Mouse (Mus musculus) adrenal gland (tissue): ENCODE results near the gene Nepro.

Experiments
- intact Hi-C: fragments of 180-260 bp; cut with DNase I; formaldehyde crosslinking; loops from one replicate; pipeline ENCODE4 v1.15.1; 2025

Nepro gene

GRCm38 (mm10) chr16:44701155-44701554 is 22.9 kb upstream of the Nepro start:
- intact Hi-C loops: no loop called here

DNA sequence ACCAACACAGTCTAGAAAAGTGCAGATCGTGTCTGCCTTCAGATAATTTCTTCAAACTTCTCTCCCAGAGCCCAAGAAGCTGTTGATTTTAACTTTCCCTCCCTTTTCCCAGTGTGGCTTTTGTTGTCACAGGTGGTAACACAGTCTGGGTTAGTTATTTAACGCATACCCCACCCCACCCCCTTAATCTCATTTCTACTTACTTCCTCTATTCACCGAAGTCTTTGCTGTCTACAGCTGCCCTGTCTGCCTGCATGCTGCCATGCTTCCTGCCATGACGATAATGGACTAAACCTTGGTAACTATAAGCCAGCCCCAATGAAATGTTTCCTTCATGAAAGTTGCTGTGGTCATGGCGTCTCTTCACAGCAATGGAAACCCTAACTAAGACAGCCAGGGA is 21.8 kb upstream of the Nepro start:
- intact Hi-C loops: no loop called here

DNA sequence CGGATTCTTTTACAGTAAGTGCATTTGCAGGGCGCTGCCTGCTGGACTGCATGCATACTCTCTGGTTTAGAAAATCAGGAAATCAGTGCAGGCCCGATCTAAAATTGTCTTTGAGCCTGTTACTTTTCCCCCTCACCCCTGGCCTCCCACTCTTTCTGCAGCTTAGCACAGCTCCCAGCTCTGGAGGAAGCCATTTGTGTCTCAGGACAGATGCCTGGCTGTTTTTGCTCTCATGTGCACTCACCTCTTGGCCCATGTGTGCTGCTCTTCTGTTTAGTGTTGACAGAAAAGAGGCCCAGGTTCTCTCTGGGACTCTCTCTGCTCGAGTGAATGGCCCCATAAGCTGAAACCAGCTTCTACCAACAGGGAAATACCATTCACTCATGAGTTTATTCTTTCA is 20.6 kb upstream of the Nepro start:
- intact Hi-C loops: no loop called here

DNA sequence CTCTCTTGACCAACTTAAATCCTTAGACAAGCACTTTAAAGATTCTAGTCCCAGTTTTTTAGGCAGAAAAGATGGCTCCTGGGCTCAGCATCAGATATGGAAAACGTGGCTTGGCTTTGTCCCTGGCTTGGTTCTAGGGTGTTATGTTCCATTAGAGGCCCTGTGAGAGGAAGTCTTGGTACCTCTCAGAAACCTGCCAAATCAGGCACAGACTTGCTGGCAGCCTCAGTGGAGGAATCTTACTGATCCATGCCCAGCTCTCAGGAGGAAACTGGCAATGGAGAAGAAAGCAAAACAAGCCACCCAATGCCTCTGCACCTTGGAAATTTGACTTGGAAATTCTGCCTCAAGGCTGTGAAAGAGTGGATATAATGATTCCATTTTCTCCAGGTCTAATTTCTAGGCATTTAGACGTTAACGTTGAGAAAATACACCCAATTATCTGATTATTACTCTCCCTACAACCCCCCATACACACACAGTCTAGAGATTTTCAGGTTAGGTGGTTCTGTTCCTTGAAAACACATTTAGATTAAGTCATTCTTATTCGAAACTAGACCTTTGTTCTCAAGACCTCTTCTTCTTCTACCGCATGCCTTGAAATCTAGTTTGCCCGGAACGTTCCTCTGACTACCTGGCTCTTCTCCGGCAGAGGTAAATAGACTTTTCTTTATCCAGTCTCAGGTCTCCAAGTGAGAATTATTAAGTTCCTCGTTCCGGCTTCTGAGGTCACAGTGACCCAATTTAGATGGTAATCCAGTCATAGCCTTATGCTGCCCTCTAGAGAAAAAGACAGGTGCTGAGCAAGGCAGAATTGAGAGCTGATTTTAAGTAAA is 7.6 kb upstream of the Nepro start:
- intact Hi-C loops: no loop called here

DNA sequence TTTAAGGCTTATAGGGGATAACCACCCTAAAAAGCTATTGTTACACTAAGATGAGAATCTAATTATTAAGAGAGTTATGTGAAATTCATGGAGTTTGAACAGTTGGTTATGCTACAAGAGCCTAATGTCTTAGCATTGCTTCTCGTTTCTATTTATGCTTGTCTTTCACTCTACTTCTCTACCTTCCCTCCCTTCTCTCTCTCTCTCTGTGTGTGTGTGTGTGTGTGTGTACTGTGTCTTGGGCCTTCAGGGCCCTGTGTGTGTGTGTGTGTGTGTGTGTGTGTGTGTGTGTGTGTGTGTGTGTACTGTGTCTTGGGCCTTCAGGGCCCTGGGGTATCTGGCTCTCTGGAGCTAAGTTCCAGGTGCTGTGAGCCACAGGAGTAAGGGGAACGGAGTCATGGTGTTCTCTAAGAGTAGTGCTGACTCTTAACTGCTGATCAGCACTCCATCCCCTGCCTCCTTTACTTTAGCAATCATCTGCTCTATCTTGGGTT is 6.9 kb upstream of the Nepro start:
- intact Hi-C loops: no loop called here

DNA sequence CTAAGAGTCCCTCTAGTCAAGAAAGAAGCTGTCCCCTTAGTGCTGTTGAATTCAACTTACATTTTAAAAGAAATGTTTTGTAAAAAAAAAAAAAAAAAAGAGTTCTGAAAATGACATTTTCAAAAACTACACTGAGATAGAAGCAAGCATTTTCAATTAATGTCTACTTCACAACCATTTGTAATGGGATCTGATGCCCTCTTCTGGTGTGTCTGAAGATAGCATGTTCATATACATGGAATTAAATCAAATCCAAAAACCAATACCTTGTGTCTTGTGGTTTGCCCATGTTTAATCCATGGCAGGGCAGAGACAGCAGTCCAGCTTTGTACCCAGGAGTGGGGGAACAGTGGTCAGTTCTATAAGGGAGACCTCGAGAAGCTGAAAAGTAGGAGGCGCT is 6.3 kb upstream of the Nepro start:
- intact Hi-C loops: no loop called here

- intact Hi-C loops: no loop called here
These were observed 4.8 kb upstream of the Nepro start for GRCm38 (mm10) chr16:44719349-44719748.

- intact Hi-C loops: no loop called here
These were observed 3.6 kb upstream of the Nepro start for GRCm38 (mm10) chr16:44720518-44720917.

DNA sequence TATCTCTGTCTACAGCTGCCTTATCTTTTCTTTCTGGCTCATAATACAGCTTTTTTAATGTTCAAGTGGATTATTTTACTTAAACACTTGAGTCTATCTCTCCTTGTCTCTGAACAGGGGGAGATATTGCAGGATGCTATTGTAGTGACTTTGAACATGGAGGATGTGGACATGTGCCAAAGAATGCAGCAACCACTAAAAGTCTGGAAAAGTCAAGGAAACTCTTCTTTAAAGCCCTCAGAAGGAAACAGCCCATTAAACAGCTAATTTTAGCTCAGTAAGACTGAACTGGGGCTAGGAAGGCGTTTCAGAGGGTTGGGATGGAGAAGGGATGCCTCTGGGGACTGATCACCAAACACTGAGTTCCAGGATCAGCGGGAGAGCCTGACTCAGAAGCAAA is 1.4 kb upstream of the Nepro start:
- intact Hi-C loops: no loop called here

GRCm38 (mm10) chr16:44724847-44725246 is 746 bp downstream of the Nepro start:
- intact Hi-C loops: no loop called here

DNA sequence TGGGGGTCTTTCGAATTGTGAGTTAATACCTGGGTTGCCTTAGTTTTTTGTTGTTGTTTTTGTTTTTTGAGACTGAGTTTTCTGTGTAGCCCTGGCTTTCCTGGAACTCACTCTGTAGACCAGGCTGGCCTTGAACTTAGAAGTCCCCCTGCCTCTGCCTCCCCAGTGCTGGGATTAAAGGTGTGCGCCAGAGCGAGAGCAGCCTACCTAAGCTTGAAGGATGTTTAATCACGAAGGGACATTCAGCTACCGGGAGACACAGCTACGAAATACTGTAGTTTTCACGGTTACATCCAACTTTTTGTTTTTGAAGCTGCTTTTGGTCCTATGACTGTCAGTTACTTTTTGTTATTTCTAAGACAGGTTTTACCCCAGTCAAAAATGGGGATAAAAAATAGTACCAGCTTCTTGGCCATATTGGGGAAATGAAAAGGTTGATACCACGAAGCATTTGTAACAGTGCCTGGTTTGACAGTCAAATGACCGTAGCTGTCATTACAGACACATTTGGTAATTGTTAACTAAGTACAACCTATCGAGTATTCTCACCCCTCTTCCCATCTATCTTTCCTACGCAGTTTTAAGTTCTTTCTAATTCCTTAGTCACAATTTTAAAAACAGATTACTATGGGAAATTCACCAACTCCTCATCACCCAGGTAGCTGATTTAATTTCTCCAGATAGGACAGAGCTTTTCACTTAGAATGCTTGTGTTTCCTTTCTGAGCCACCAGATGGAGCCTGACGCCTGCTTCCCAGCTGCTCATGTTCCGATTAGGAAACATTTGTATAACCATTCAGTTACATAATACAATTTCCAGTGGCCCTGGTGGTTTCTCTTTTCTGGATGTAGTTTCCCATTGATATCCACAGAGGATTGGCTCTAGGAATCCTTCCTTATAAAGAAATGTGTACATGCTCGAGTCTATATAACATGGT is 1.5 kb downstream of the Nepro start:
- intact Hi-C loops: no loop called here

DNA sequence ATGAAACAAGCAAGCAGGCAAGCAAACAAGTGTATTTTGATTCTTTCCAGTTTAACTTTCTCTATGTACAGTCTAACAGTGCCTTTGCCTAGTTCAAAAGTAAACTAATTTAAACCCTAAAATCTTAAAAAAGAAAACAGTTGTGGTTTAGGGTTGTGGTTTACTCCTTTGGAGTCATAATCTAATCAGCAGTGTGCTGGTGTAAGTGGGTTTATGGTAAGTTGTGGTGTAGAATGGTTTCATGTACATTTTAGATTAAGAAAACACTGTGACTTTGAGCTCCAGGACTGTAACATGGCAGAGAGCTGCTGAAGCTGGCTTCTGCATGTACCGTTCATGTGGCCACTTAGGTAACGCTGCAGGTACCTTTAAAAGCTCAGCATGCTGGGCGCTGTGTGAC is 3.4 kb downstream of the Nepro start:
- intact Hi-C loops: no loop called here

DNA sequence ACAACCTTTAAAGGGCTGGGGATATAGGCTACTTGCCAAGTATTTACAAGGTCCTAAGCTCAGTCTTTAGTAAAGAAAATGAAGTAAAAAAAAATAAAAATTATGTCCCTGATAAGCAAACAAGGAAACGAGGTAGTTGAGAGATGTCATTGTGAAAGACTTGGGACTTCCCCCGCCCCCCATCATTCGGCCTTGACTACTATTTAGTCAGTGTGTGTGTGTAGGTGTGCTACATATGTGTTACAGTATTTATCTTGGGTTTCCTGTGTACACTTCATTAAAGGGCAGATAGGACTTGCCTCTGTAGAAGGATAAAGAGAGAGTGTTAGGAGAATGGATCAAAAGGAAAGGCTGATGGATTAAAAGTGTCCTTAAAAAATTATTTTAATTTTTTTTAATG is 10.0 kb downstream of the Nepro start:
- intact Hi-C loops: no loop called here

GRCm38 (mm10) chr16:44735676-44736075 is 11.6 kb downstream of the Nepro start:
- intact Hi-C loops: no loop called here

DNA sequence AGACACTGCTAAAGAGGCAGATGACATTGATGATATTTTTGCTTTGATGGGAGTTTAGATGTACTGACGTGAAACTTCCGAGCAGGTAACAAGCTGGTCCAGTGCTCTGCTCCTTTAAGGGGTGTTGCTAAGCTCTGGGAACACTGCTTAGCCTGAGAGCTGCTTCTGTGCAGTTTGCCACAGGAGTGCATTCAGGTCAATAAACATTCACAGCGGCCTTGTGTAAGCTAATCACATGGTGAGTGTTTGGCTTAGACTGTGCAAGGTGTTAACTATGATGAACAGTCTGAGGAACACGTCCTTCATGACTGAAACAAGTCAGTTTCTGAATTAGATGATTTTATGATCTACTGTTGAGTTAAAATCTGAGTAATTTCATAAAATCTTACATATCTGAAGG is 12.0 kb downstream of the Nepro start:
- intact Hi-C loops: no loop called here

- intact Hi-C loops: no loop called here
These were observed 18.7 kb downstream of the Nepro start for GRCm38 (mm10) chr16:44742753-44743152.

- intact Hi-C loops: no loop called here
These were observed 21.4 kb downstream of the Nepro start for GRCm38 (mm10) chr16:44745471-44745865.

- intact Hi-C loops: no loop called here
These were observed 21.9 kb downstream of the Nepro start, which contains the start of gene Gtpbp8 for GRCm38 (mm10) chr16:44745866-44746562. Gene Gtpbp8, minus strand, starts transcription at chr16:44746363.

DNA sequence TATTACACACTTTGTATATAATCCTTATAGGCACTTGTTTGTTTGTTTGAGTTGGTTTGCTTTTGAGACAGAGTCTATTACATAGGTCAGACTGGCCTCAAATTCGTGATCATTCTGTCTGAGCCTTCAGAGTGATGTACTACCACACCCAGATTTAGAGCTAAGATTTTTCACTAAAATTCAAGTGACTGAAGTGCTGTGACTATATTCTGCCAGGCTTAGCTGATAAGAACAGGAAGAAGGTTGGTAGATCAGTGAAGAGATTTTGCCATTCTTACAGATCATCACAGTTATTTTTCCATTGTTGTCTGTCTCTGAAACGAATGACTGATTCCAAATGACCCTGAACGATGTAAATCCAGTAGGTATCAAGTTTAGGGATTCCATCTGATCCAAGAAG is 23.9 kb downstream of the Nepro start:
- intact Hi-C loops: no loop called here

DNA sequence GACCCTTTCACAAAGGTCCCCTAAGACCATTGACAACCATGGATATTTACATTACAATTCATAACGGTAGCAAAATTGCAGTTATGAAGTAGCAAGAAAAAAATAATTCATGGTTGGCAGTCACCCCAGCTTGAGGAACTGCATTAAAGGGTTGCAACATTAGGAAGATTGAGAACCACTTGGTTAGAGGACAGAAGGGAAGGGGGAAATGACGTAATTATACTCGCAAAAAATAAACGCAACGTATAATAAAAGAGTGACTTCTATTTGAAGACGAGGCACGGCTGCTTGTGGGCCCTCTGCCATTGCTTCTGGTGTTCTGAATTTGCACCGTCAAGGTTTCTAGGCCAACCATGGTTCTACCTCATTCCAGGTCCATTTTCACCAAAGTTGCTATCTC is 33.6 kb downstream of the Nepro start:
- intact Hi-C loops: no loop called here

DNA sequence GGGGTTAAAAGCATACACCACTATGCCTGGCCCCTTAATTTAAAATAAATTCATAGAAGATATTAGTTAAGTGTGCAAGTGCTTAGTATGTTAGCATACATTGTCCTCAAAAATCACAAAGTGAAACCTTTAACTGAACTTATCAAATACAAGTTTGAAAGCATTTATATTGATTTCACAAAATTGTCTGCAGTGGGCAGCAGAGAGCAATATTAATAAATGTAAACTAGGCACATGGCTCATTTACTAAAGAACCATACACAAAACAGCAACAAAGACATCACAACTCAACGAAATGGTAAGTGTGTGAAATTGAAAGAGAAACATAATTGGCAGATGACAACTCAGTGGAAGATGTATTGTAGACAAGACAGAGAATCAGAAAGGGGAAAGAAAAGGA is 37.7 kb downstream of the Nepro start:
- intact Hi-C loops: loop anchor here (10.0 kb wide), 1 partner anchor 363 kb away; no protein-coding TSS in a partner anchor
